Mouse (Mus musculus) kidney, adult 2 months (tissue): ENCODE data around the gene Npas4.

Source experiments
- CTCF ChIP-seq: fragments of 200-500 bp; conservative IDR thresholded peaks from 2 replicates; pipeline ENCODE4 v1.5.1; 2011; ENCODE audit warnings: low read depth, mild to moderate bottlenecking, control low read depth, low read length, moderate library complexity, mixed read lengths; ENCODE audit not compliant: insufficient read depth, insufficient read length
- POLR2A ChIP-seq: fragments of 200-500 bp; IDR thresholded peaks from one replicate; pipeline ENCODE4 v1.6.1; 2011; ENCODE audit warnings: low read depth, low read length, control low read depth

- no peak for TF ChIP-seq POLR2A
- no peak for TF ChIP-seq CTCF
These were observed 600 bp upstream of the Npas4 start for GRCm38 (mm10) chr19:4990716-4991115.
